Mouse (Mus musculus) urinary bladder, postnatal 14 days (tissue): Measurements from ENCODE around the gene Gm10719.
"Not testable (repeated sequence)": the region's sequence is repeated elsewhere in the genome, so short reads cannot be mapped to it uniquely, and the experiment has no call there.

ENCODE experiments used
- DNase-seq: peaks from one replicate; pipeline ENCODE4 v3.0.0; 2021; ENCODE audit warnings: low spot score

Gm10719 gene

DNA sequence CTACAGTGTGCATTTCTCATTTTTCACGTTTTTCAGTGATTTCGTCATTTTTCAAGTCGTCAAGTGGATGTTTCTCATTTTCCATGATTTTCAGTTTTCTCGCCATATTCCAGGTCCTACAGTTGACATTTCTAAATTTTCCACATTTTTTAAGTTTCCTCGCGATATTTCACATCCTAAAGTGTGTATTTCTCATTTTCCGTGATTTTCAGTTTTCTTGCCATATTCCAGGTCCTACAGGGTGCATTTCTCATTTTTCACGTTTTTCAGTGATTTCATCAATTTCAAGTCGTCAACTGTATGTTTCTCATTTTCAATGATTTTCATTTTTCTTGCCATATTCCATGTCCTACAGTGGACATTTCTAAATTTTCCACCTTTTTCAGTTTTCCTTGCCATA lies at the start of gene Gm10719:
Gene Gm10719 (plus strand): TSS at position 301 of the 400 bp plus-strand sequence.
- DNase-seq, result not testable (repeated sequence)

DNA sequence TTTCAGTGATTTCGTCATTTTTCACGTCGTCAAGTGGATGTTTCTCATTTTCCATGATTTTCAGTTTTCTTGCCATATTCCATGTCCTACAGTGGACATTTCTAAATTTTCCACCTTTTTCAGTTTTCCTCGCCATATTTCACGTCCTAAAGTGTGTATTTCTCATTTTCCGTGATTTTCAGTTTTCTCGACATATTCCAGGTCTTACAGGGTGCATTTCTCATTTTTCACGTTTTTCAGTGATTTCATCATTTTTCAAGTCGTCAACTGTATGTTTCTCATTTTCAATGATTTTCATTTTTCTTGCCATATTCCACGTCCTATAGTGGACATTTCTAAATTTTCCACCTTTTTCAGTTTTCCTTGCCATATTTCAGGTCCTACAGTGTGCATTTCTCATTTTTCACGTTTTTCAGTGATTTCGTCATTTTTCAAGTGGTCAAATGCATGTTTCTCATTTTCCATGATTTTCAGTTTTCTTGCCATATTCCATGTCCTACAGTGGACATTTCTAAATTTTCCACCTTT lies 16.7 kb upstream of the Gm10719 start, which contains the start of gene Gm10722:
Gene Gm10722 (plus strand): TSS at position 478 of the 528 bp plus-strand sequence.
- not testable (repeated sequence) for DNase-seq

- DNase-seq, result not testable (repeated sequence)
Observed at GRCm38 (mm10) chr9:3001006-3001405, 16.2 kb upstream of the Gm10719 start.

GRCm38 (mm10) chr9:3001948-3002659 lies 15.1 kb upstream of the Gm10719 start:
- DNase-seq, result peak; percentile 97

DNA sequence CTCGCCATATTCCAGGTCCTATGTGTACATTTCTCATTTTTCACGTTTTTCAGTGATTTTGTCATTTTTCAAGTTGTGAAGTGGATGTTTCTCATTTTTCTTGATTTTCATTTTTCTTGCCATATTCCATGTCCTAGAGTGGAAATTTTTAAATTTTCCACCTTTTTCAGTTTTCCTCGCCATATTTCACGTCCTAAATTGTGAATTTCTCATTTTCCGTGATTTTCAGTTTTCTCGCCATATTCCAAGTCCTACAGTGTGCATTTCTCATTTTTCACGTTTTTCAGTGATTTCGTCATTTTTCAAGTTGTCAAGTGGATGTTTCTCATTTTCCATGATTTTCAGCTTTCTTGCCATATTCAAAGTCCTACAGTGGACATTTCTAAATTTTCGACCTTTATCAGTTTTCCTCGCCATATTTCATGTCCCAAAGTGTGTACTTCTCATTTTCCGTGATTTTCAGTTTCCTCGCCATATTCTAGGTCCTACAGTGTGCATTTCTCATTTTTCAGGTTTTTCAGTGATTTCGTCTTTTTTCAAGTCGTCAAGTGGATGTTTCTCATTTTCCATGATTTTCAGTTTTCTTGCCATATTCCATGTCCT lies 14.3 kb upstream of the Gm10719 start, which contains the start of gene Gm11168:
Gene Gm11168 (plus strand): TSS at position 553 of the 603 bp plus-strand sequence.
- DNase-seq, result not testable (repeated sequence)

DNA sequence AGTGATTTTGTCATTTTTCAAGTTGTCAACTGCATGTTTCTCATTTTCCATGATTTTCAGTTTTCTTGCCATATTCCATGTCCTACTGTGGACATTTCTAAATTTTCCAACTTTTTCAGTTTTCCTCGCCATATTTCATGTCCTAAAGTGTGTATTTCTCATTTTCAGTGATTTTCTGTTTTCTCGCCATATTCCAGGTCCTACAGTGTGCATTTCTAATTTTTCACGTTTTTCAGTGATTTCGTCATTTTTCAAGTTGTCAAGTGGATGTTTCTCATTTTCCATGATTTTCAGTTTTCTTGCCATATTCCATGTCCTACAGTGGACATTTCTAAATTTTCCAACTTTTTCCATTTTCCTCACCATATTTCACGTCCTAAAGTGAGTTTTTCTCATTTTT lies 11.0 kb upstream of the Gm10719 start:
- DNase-seq, result not testable (repeated sequence)

- peak; percentile 76 for DNase-seq
Observed at GRCm38 (mm10) chr9:3006636-3007035, 10.6 kb upstream of the Gm10719 start.

DNA sequence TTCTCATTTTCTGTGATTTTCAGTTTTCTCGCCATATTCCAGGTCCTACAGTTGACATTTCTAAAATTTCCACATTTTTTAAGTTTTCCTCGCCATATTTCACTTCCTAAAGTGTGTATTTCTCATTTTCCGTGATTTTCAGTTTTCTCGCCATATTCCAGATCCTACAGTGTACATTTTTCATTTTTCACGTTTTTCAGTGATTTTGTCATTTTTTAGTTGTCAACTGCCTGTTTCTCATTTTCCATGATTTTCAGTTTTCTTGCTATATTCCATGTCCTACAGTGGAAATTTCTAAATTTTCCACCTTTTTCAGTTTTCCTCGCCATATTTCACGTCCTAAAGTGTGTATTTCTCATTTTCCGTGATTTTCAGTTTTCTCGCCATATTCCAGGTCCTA lies 9.9 kb upstream of the Gm10719 start:
- not testable (repeated sequence) for DNase-seq

GRCm38 (mm10) chr9:3009331-3009730 lies 7.9 kb upstream of the Gm10719 start:
- DNase-seq, result not testable (repeated sequence)

DNA sequence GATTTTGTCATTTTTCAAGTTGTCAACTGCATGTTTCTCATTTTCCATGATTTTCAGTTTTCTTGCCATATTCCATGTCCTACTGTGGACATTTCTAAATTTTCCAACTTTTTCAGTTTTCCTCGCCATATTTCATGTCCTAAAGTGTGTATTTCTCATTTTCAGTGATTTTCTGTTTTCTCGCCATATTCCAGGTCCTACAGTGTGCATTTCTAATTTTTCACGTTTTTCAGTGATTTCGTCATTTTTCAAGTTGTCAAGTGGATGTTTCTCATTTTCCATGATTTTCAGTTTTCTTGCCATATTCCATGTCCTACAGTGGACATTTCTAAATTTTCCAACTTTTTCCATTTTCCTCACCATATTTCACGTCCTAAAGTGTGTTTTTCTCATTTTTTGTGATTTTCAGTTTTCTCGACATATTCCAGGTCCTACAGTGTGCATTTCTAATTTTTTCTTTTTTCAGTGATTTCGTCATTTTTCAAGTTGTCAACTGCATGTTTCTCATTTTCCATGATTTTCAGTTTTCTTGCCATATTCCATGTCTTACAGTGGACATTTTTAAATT lies 5.1 kb upstream of the Gm10719 start:
- not testable (repeated sequence) for DNase-seq

DNA sequence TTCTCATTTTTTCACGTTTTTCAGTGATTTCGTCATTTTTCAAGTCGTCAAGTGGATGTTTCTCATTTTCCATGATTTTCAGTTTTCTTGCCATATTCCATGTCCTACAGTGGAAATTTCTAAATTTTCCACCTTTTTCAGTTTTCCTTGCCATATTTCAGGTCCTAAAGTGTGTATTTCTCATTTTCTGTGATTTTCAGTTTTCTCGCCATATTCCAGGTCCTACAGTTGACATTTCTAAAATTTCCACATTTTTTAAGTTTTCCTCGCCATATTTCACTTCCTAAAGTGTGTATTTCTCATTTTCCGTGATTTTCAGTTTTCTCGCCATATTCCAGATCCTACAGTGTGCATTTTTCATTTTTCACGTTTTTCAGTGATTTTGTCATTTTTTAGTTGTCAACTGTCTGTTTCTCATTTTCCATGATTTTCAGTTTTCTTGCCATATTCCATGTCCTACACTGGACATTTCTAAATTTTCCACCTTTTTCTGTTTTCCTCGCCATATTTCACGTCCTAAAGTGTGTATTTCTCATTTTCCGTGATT lies 4.4 kb upstream of the Gm10719 start, which contains the start of gene Gm10721:
Gene Gm10721 (plus strand): TSS at position 408 of the 547 bp plus-strand sequence.
- not testable (repeated sequence) for DNase-seq

GRCm38 (mm10) chr9:3015354-3015753 lies 1.9 kb upstream of the Gm10719 start, which contains the start of gene Gm10720:
Gene Gm10720, plus strand, starts transcription at chr9:3015654.
- DNase-seq, result not testable (repeated sequence)

- DNase-seq, result not testable (repeated sequence)
Observed at GRCm38 (mm10) chr9:3015896-3016295, 1.3 kb upstream of the Gm10719 start.

DNA sequence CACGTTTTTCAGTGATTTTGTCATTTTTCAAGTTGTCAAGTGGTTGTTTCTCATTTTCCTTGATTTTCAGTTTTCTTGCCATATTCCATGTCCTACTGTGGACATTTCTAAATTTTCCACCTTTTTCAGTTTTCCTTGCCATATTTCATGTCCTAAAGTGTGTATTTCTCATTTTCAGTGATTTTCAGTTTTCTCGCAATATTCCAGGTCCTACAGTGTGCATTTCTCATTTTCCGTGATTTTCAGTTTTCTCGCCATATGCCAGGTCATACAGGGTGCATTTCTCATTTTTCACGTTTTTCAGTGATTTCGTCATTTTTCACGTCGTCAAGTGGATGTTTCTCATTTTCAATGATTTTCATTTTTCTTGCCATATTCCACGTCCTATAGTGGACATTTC lies 1.7 kb downstream of the Gm10719 start:
- peak; percentile 19 for DNase-seq

DNA sequence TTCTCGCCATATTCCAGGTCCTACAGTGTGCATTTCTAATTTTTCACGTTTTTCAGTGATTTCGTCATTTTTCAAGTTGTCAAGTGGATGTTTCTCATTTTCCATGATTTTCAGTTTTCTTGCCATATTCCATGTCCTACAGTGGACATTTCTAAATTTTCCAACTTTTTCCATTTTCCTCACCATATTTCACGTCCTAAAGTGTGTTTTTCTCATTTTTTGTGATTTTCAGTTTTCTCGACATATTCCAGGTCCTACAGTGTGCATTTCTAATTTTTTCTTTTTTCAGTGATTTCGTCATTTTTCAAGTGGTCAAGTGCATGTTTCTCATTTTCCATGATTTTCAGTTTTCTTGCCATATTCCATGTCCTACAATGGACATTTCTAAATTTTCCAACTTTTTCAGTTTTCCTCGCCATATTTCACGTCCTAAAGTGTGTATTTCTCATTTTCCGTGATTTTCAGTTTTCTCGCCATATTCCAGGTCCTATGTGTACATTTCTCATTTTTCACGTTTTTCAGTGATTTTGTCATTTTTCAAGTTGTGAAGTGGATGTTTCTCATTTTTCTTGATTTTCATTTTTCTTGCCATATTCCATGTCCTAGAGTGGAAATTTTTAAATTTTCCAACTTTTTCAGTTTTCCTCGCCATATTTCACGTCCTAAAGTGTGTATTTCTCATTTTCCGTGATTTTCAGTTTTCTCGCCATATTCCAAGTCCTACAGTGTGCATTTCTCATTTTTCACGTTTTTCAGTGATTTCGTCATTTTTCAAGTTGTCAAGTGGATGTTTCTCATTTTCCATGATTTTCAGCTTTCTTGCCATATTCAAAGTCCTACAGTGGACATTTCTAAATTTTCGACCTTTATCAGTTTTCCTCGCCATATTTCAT lies 2.9 kb downstream of the Gm10719 start:
- peak; percentile 66 for DNase-seq

- peak; percentile 69 for DNase-seq
Observed at GRCm38 (mm10) chr9:3022316-3023008, 5.3 kb downstream of the Gm10719 start.

DNA sequence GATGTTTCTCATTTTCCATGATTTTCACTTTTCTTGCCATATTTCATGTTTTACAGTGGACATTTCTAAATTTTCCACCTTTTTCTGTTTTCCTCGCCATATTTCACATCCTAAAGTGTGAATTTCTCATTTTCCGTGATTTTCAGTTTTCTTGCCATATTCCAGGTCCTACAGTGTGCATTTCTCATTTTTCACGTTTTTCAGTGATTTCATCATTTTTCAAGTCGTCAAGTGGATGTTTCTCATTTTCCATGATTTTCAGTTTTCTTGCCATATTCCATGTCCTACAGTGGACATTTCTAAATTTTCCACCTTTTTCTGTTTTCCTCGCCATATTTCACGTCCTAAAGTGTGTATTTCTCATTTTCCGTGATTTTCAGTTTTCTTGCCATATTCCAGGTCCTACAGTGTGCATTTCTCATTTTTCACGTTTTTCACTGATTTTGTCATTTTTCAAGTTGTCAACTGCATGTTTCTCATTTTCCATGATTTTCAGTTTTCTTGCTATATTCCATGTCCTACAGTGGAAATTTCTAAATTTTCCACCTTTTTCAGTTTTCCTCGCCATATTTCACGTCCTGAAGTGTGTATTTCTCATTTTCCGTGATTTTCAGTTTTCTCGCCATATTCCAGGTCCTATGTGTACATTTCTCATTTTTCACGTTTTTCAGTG lies 6.2 kb downstream of the Gm10719 start, which contains the start of gene Gm10718:
Gene Gm10718 (plus strand): TSS at position 236 of the 673 bp plus-strand sequence.
- not testable (repeated sequence) for DNase-seq

DNA sequence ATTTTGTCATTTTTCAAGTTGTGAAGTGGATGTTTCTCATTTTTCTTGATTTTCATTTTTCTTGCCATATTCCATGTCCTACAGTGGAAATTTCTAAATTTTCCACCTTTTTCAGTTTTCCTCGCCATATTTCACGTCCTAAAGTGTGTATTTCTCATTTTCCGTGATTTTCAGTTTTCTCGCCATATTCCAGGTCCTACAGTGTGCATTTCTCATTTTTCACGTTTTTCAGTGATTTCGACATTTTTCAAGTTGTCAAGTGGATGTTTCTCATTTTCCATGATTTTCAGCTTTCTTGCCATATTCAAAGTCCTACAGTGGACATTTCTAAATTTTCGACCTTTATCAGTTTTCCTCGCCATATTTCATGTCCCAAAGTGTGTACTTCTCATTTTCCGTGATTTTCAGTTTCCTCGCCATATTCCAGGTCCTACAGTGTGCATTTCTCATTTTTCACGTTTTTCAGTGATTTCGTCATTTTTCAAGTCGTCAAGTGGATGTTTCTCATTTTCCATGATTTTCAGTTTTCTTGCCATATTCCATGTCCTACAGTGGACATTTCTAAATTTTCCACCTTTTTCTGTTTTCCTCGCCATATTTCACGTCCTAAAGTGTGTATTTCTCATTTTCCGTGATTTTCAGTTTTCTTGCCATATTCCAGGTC lies 6.9 kb downstream of the Gm10719 start:
- peak; percentile 65 for DNase-seq

DNA sequence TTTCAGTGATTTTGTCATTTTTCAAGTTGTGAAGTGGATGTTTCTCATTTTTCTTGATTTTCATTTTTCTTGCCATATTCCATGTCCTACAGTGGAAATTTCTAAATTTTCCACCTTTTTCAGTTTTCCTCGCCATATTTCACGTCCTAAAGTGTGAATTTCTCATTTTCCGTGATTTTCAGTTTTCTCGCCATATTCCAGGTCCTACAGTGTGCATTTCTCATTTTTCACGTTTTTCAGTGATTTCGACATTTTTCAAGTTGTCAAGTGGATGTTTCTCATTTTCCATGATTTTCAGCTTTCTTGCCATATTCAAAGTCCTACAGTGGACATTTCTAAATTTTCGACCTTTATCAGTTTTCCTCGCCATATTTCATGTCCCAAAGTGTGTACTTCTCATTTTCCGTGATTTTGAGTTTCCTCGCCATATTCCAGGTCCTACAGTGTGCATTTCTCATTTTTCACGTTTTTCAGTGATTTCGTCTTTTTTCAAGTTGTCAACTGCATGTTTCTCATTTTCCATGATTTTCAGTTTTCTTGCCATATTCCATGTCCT lies 7.8 kb downstream of the Gm10719 start, which contains the start of gene Gm10717:
Gene Gm10717 (plus strand): TSS at position 506 of the 556 bp plus-strand sequence.
- peak; percentile 53 for DNase-seq
